Mouse (Mus musculus): ENCODE data around the gene Iglon5.

- no peak for TF ChIP-seq POLR2A (IDR thresholded peaks at IDR 0.05; ENCODE audit: borderline replicate concordance, insufficient read depth, low read length)
- TF ChIP-seq CTCF (IDR thresholded peaks at IDR 0.05; ENCODE audit: borderline replicate concordance, insufficient read depth, low read depth, low read length), result no peak
These were observed 7.7 kb downstream of the Iglon5 start for GRCm38 (mm10) chr7:43482090-43482716.
